Mouse (Mus musculus): ENCODE data around the gene Rfc1. TPM values are rescaled to one million over a fixed set of nuclear protein-coding genes. Genes with fewer than 3 reads are reported as not detected.

Rfc1 gene
- total RNA-seq (2023): 50.0 TPM

GRCm38 (mm10) chr5:65335298-65336074, at the start of gene Rfc1:
Gene Rfc1, minus strand, starts transcription at chr5:65335670.

GRCm38 (mm10) chr5:65348168-65348567, 12.7 kb upstream of the Rfc1 start, which contains the start of gene Klb:
Gene Klb, plus strand, starts transcription at chr5:65348314.

Other genes with a start within 250 kb of the Rfc1 start
- gene Tmem156, start 243.5 kb downstream of the Rfc1 start, total RNA-seq (2023): 24.0 TPM
- gene Klhl5, start 228.1 kb downstream of the Rfc1 start, total RNA-seq (2023): 5.8 TPM
- gene Wdr19, start 136.0 kb downstream of the Rfc1 start, total RNA-seq (2023): 5.1 TPM
- gene Klb, start 12.6 kb upstream of the Rfc1 start, total RNA-seq (2023): not detected
- gene Rpl9, start 55.8 kb upstream of the Rfc1 start, total RNA-seq (2023): 2,939 TPM
- 35.5 TPM for gene Lias, start 55.8 kb upstream of the Rfc1 start, total RNA-seq (2023)
- 24.5 TPM for gene Ugdh, start 100.3 kb upstream of the Rfc1 start, total RNA-seq (2023)
- gene Gm43552, start 157.2 kb upstream of the Rfc1 start, total RNA-seq (2023): not detected
- 112 TPM for gene Smim14, start 201.5 kb upstream of the Rfc1 start, total RNA-seq (2023)
- 71.2 TPM for gene Ube2k, start 201.6 kb upstream of the Rfc1 start, total RNA-seq (2023)

Data from CD8-positive naive resting alpha-beta T cell, adult 57 days (primary cell).